Mouse (Mus musculus): ENCODE data around the gene Aqp6. TPM values are rescaled to one million over a fixed set of nuclear protein-coding genes. Genes with fewer than 3 reads are reported as not detected.

Gene Aqp6
- polyA plus RNA-seq, 1 experiment from 2014 or later: not detected

DNA sequence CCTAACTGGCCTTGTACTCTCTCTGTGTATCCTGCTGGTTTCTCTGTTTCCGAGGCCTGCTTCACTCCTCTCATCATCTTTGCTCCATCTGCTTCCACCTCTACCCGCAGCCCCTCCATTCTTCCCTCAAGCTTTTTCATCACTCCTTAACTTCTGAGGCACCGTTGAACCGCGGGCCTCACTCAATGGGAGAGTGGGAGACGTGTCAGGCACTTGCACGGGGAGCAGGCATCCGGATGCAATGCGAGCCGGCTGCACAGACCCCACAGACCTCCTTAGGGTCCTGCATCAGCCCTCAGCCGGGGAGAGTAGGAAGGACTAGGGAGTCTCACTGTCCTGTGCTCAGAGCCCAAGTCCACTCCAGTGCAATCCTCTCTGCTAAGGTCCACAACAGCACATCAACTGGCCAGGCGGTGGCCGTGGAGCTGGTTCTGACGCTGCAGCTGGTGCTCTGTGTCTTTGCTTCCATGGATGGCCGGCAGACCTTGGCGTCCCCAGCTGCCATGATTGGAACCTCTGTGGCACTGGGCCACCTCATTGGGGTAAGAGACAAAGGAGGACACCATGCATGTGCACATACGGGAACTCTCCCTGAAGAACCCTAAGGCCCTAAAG is 1.1 kb downstream of the Aqp6 start:
- Histone ChIP-seq H3K27ac (peak overlapping the region; percentile 44; the same call in 1 of the 2 replicates), H3K27me3 (ENCODE audit: poor library complexity, severe bottlenecking) (peaks cover 96% of the 10 kb centered on the region), H3K4me1 (peaks cover 90% of the 10 kb centered on the region), H3K4me3 (no peak overlapping the region), H3K9me3 (no peaks in the 10 kb centered on the region), H3K36me3 (replicated peaks) (no peaks in the 10 kb centered on the region)
- WGBS: 74% methylated on average over 17 of the region's 17 CpGs
- no peak for DNase-seq (ENCODE audit: extremely low spot score, low spot score)

DNA sequence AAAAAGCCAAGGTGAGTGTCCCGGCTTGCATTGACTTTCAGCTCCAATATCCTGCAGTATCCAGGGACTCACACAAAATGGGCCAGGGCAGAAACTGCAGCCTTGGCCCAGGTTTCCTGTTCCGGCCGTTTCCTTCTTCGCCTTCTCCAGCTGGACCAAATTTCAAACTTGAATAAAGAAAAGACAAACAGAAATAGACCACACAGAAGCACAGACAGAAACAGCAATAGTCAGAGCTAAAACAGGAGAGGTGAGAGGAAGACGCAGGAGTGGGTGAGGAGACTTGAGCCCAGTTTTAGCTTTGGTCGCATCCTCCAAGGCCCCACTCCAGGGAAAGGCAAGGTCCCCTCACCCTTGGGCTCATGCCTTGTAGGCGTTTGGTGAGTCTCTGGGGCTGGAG is 2.0 kb downstream of the Aqp6 start:
- H3K9me3 ChIP-seq: no peaks in the 10 kb centered on the region
- peaks cover 91% of the 10 kb centered on the region for H3K27me3 ChIP-seq (ENCODE audit: poor library complexity, severe bottlenecking)
- H3K4me3 ChIP-seq: no peak overlapping the region
- H3K36me3 ChIP-seq (replicated peaks): no peaks in the 10 kb centered on the region
- no peak for DNase-seq (ENCODE audit: extremely low spot score, low spot score)
- H3K27ac ChIP-seq: no peak overlapping the region
- 83% methylated on average over 7 of the region's 7 CpGs for WGBS
- H3K4me1 ChIP-seq: peaks cover 92% of the 10 kb centered on the region

DNA sequence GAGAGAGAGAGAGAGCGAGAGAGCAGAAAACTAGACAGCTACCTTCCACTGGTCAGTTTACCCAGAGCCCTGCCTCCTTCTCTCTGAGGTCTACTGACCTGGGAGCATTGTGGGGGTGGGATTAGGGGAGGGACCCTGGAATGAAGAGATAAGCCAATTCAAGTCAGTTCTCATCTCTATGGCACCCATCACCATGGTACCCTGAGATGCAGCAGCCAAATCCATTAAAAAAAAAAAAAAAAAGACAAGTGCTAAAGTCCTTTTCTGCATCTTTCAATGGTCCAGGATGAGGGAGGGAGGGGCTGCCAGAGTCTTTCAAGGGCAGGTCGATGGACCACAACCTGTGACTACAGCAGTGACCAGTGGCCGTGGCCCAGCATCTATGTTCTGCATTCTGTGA is 4.4 kb downstream of the Aqp6 start:
- H3K27ac ChIP-seq: no peak overlapping the region
- no peak overlapping the region for H3K4me3 ChIP-seq
- H3K36me3 ChIP-seq (replicated peaks): no peaks in the 10 kb centered on the region
- H3K9me3 ChIP-seq: no peaks in the 10 kb centered on the region
- H3K4me1 ChIP-seq: peaks cover 86% of the 10 kb centered on the region
- 75% methylated on average over 2 of the region's 3 CpGs for WGBS
- peaks cover 95% of the 10 kb centered on the region for H3K27me3 ChIP-seq (ENCODE audit: poor library complexity, severe bottlenecking)
- DNase-seq (ENCODE audit: extremely low spot score, low spot score): no peak

DNA sequence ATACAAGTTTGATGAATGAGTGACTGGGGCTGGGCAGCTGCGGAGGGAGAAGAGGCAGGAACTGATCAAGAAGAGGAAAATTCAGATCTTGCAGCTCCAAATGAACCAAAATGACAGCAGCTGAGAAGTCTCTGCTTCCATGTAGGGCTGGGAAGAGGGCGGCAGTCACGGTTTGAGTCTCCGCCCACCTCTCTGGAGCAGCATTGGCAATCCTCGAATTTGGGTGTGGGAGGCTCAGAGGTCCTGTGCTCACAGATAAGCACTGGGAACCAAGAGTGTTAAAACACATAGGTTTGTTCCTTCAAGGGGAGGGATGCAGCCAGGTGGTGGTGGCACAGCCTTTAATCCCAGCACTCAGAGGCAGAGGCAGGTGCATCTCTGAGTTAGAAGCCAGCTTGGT is 5.3 kb downstream of the Aqp6 start:
- Histone ChIP-seq H3K9me3 (no peaks in the 10 kb centered on the region), H3K4me3 (no peak overlapping the region), H3K27ac (0 out of 2 replicates have a peak overlapping the region, but pooled peaks have one; percentile 25), H3K4me1 (peaks cover 84% of the 10 kb centered on the region), H3K27me3 (ENCODE audit: poor library complexity, severe bottlenecking) (peaks cover 95% of the 10 kb centered on the region), H3K36me3 (replicated peaks) (no peaks in the 10 kb centered on the region)
- no peak for DNase-seq (ENCODE audit: extremely low spot score, low spot score)
- 42% methylated on average over 5 of the region's 5 CpGs for WGBS

DNA sequence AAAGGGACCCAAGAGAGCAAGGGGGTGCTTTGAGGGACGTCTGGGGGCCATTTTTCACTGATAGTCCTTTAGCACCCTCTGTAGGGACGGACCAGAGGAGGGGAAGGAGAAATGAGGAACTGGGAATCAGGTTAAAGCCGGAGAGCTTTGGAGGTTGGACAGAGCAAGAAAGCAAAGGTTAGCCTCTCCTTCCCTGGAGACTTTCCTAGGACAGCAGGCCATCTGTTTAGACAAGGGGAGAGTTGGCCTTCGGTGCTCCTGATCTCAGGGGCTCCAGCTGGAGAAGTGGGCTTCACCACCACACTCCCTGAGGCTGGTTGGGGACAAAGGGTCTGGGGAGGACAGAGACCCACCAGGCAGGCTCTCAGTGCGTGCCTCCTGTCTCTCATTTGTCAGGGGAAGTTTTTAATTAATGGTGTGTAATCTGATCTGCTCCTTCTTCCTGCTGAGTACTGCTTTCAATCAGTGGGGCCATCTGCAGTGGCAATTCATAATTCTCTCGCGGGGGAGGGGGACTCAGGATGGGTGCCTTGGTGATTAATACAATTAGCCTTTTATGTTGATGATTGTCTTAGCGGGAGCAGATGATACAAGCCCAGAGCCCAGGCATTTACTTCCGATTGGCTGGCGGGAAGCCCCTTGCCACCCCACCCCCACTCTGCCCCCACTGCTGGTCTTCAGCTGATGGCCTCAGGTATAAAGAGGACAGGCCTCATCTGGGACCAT is 6.4 kb downstream of the Aqp6 start:
- Histone ChIP-seq H3K27me3 (ENCODE audit: poor library complexity, severe bottlenecking) (peaks cover 95% of the 10 kb centered on the region), H3K4me3 (0 out of 2 replicates have a peak overlapping the region, but pooled peaks have one; percentile 13), H3K36me3 (replicated peaks) (no peaks in the 10 kb centered on the region), H3K27ac (peak overlapping the region; percentile 52), H3K9me3 (0 out of 2 replicates have a peak, but pooled peaks cover 3% of the 10 kb centered on the region), H3K4me1 (peaks cover 76% of the 10 kb centered on the region)
- 16% methylated on average over 10 of the region's 10 CpGs for WGBS
- peak; percentile 48 for DNase-seq (ENCODE audit: extremely low spot score, low spot score)

DNA sequence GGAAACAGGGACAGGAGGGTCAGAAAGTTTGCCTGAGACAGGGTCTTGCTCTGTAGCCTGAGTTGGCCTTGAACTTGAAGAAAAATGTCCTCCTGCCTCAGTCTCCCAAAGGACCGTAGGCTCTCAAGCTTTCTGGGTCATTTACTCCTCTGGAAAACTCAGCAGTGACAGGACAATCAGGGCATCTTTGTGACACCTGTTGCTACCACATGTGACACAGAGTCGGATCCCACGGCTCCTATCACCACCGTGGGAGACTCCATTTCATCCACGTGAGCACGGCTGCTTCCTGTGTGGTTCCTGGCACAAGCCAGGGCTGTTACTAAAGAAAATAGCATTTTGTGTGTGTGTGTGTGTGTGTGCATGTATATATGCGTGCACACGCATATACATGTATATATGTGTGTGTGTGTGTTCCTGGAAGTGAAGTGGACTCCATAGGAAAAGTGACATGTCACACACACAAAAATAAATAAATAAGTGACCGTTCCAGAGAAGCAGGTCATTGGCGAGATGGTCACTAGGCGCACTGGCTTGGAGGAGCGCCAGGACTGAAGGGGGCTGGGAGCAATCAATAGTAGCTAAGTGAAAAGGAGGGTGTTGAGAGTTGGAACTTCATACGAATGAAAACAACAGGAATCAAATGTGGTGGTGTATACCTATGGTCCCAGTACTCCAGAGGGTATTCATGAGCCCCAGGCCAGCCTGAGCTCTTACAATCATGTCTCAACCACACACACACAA is 7.4 kb downstream of the Aqp6 start:
- peaks cover 92% of the 10 kb centered on the region for H3K27me3 ChIP-seq (ENCODE audit: poor library complexity, severe bottlenecking)

DNA sequence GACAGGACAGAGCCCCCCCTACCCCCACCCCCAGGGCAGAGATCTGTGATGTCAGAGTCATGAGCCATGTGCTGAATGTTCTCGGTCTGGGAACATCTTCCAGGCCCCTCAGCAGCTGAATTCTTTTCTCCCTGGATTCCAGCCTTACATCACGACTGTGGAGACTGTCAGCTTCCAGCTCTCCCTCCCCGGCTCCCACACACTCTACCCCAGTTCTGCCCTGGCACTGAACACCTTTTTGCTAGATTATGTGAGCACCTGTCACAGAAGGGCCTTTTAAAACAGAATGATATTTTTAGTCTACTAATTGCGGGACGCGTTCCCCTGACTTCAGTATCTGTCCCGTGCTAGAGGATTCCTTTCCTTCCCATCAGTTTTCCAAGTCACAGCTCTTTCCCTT is 10.4 kb downstream of the Aqp6 start:
- Histone ChIP-seq H3K4me1 (peaks cover 54% of the 10 kb centered on the region), H3K27me3 (ENCODE audit: poor library complexity, severe bottlenecking) (peaks cover 84% of the 10 kb centered on the region), H3K9me3 (0 out of 2 replicates have a peak, but pooled peaks cover 4% of the 10 kb centered on the region), H3K4me3 (no peak overlapping the region), H3K36me3 (replicated peaks) (no peaks in the 10 kb centered on the region), H3K27ac (no peak overlapping the region)
- DNase-seq (ENCODE audit: extremely low spot score, low spot score): no peak
- 67% methylated on average over 7 of the region's 7 CpGs for WGBS

More for the DNA sequence above, 7.4 kb downstream of the Aqp6 start:
- peaks cover 68% of the 10 kb centered on the region for H3K4me1 ChIP-seq
- H3K9me3 ChIP-seq: 0 out of 2 replicates have a peak, but pooled peaks cover 4% of the 10 kb centered on the region
- H3K4me3 ChIP-seq: no peak overlapping the region
- DNase-seq (ENCODE audit: extremely low spot score, low spot score): no peak
- no peaks in the 10 kb centered on the region for H3K36me3 ChIP-seq (replicated peaks)
- H3K27ac ChIP-seq: no peak overlapping the region
- WGBS: 87% methylated on average over 13 of the region's 13 CpGs

DNA sequence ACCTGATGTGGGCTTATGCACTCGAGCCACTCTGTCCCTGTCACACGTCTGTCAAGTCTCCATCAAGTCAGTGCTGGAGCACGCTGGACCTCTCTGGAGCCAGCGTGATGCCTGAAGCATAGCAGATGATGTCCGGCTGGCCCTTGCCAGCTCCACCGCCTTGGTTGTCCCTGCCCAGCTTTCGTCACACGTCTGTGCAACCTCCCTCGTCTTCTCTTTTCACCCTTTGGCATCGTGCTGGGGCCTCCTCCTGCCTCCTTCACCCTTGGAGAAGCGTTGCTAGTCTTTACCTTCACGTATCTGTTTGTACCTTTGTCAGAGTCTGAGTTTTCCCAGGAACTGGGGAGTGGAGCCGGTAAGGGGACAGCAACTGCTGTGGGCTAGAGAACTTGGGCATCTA is 13.1 kb downstream of the Aqp6 start:
- H3K27ac ChIP-seq: no peak overlapping the region
- H3K27me3 ChIP-seq (ENCODE audit: poor library complexity, severe bottlenecking): peaks cover 62% of the 10 kb centered on the region
- H3K4me3 ChIP-seq: no peak overlapping the region
- 78% methylated on average over 13 of the region's 13 CpGs for WGBS
- H3K36me3 ChIP-seq (replicated peaks): peaks cover 6% of the 10 kb centered on the region
- H3K9me3 ChIP-seq: 0 out of 2 replicates have a peak, but pooled peaks cover 4% of the 10 kb centered on the region
- DNase-seq (ENCODE audit: extremely low spot score, low spot score): no peak
- H3K4me1 ChIP-seq: peaks cover 27% of the 10 kb centered on the region

DNA sequence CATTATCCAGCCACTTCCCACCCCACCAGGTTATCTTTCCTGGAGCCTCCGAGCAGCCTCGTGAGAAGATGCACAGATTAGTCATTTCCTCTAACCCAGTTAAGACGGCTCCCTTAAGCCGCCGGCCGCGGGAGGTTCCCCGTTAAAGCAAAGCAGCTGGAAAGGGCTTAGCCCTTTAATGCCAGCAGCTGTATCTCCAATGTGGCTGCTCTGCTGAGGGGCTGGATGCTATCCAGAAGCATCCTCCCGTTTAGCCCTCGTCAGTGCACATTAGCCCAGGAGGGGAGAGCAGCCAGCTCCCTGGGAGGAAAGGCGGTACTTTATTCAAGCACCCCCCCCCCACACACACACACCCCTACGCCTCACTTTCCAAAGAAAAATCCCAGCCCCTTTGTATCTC is 13.6 kb downstream of the Aqp6 start:
- no peak overlapping the region for H3K4me3 ChIP-seq
- 0 out of 2 replicates have a peak, but pooled peaks cover 4% of the 10 kb centered on the region for H3K9me3 ChIP-seq
- WGBS: 8% methylated on average over 12 of the region's 12 CpGs
- DNase-seq (ENCODE audit: extremely low spot score, low spot score): no peak
- H3K27ac ChIP-seq: no peak overlapping the region
- H3K4me1 ChIP-seq: peaks cover 26% of the 10 kb centered on the region
- H3K36me3 ChIP-seq (replicated peaks): peaks cover 11% of the 10 kb centered on the region
- H3K27me3 ChIP-seq (ENCODE audit: poor library complexity, severe bottlenecking): peaks cover 57% of the 10 kb centered on the region

DNA sequence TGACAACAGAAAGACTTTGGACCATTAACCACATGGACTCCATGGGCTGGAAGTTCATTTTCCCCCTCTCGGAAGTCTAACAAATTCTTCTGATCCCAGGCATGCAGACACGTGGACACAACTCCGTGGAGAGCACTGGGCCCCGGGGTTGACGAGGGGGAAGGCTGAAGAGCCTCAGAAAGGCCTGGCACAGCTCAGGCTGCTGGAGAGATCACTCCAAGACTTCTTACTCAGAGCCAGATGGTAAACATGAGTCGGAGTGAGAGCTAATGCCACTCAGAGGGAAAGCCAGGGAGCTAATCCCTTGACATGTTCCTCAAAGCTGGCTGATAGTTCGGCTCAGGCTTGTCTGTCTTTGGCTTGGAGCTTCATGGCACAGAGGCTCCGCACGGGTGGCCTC is 14.0 kb downstream of the Aqp6 start:
- Histone ChIP-seq H3K36me3 (replicated peaks) (peaks cover 14% of the 10 kb centered on the region), H3K4me1 (peaks cover 26% of the 10 kb centered on the region), H3K27ac (no peak overlapping the region), H3K27me3 (ENCODE audit: poor library complexity, severe bottlenecking) (peaks cover 52% of the 10 kb centered on the region), H3K4me3 (no peak overlapping the region), H3K9me3 (0 out of 2 replicates have a peak, but pooled peaks cover 4% of the 10 kb centered on the region)
- WGBS: 60% methylated on average over 9 of the region's 9 CpGs
- no peak for DNase-seq (ENCODE audit: extremely low spot score, low spot score)

DNA sequence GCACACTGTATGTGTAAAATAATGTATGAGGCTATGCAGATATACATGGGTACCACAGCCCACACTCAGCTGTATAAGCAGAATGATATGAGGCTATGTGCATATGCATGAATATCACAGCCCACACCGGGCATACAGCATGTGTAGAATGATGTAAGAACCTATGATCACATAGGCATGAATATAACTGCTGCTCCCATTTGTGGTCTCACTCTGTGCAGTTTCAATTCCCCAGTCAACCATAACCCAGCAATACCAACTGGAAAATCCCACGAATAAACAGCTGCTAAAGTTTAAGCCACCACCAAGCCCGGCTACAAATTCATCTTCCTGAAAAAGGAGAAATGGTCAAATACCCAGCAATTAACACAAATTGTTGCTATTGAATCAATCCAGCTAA is 17.4 kb downstream of the Aqp6 start:
- Histone ChIP-seq H3K36me3 (replicated peaks) (peaks cover 48% of the 10 kb centered on the region), H3K27ac (no peak overlapping the region), H3K4me1 (peaks cover 16% of the 10 kb centered on the region), H3K9me3 (no peaks in the 10 kb centered on the region), H3K27me3 (ENCODE audit: poor library complexity, severe bottlenecking) (peaks cover 21% of the 10 kb centered on the region), H3K4me3 (no peak overlapping the region)
- 95% methylated on average over 3 of the region's 3 CpGs for WGBS
- no peak for DNase-seq (ENCODE audit: extremely low spot score, low spot score)

DNA sequence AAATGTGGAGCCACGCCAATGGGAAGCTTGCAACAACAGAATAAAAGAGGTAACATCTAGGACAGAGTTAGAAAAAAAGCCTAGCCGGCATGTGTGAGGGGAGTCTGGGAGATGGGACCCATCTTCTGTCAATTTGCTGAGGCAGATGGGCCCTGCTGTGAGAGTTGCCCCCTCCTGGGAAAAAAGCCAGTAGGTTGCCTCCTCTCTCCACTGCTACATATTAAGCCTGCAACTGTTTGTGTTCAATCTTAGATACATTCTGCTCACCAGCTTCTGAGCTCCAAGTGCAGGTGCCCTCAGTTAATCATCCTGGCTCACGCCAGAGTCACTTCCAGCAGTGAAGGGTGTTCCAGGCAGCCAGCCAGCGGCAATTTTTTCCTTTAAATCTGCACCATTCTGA is 18.6 kb downstream of the Aqp6 start:
- Histone ChIP-seq H3K4me3 (no peak overlapping the region), H3K4me1 (peaks cover 8% of the 10 kb centered on the region), H3K27me3 (ENCODE audit: poor library complexity, severe bottlenecking) (peaks cover 9% of the 10 kb centered on the region), H3K9me3 (no peaks in the 10 kb centered on the region), H3K36me3 (replicated peaks) (peaks cover 60% of the 10 kb centered on the region), H3K27ac (no peak overlapping the region)
- 88% methylated on average over 4 of the region's 4 CpGs for WGBS
- no peak for DNase-seq (ENCODE audit: extremely low spot score, low spot score)

DNA sequence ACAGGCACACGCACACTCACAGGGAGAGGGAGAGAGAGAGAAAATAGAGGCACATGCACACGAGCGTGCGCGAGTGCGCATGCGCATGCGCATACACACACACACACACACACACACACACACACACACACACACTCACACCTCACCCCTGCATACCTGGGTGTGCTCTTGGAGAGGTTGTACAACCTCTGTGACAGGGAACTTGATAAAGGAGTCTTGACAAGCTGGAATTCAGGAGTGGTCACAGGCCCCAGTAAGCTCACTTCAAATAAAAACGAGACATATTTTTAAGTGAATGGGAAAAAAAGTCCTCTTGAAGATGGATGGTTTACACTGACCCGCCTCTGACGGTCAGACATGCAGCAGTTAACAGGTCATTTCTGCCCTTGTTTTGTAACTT is 20.9 kb downstream of the Aqp6 start:
- DNase-seq (ENCODE audit: extremely low spot score, low spot score): no peak
- H3K4me1 ChIP-seq: no peaks in the 10 kb centered on the region
- no peak overlapping the region for H3K27ac ChIP-seq
- no peaks in the 10 kb centered on the region for H3K27me3 ChIP-seq (ENCODE audit: poor library complexity, severe bottlenecking)
- 95% methylated on average over 11 of the region's 11 CpGs for WGBS
- no peaks in the 10 kb centered on the region for H3K9me3 ChIP-seq
- H3K4me3 ChIP-seq: no peak overlapping the region
- H3K36me3 ChIP-seq (replicated peaks): peaks cover 82% of the 10 kb centered on the region
